Mouse (Mus musculus) intestine, embryonic 14.5 days (tissue): Measurements from ENCODE around the gene Aym1. TPM values are rescaled to one million over a fixed set of nuclear protein-coding genes. Genes with fewer than 3 reads are reported as not detected.
"Not testable (repeated sequence)": the region's sequence is repeated elsewhere in the genome, so short reads cannot be mapped to it uniquely, and the experiment has no call there.

Experiments used
- ATAC-seq: fragments of 200-750 bp; cut with Nextera tagmentation; replicated peaks from 2 replicates; pipeline ENCODE4 v1.8.0; 2017; ENCODE audit warnings: low read depth, moderate number of reproducible peaks, moderate TSS enrichment, moderate library complexity; ENCODE audit not compliant: low FRiP score, low TSS enrichment
- DNase-seq: peaks from one replicate; pipeline ENCODE4 v3.0.0-alpha.2; 2018; ENCODE audit warnings: low spot score
- H3K27ac ChIP-seq: fragments of 300-500 bp; sonication (generic); 2 replicates; pipeline ENCODE4 v1.5.1; 2014; ENCODE audit warnings: low read depth, mild to moderate bottlenecking, control low read depth
- H3K27me3 ChIP-seq: fragments of 300-500 bp; sonication (generic); replicated peaks from 2 replicates; pipeline ENCODE4 v1.6.1; 2014; ENCODE audit warnings: low read length, control low read depth; ENCODE audit not compliant: control insufficient read depth, insufficient read depth
- H3K36me3 ChIP-seq: fragments of 300-500 bp; sonication (generic); 2 replicates; pipeline ENCODE4 v1.6.1; 2014; ENCODE audit warnings: low read length, control low read depth; ENCODE audit not compliant: control insufficient read depth, insufficient read depth
- H3K4me1 ChIP-seq: fragments of 300-500 bp; sonication (generic); replicated peaks from 2 replicates; pipeline ENCODE4 v1.6.1; 2014; ENCODE audit warnings: low read length, control low read depth, mixed read lengths; ENCODE audit not compliant: control insufficient read depth, insufficient read depth
- H3K4me2 ChIP-seq: fragments of 300-500 bp; sonication (generic); 2 replicates; pipeline ENCODE4 v1.6.1; 2014; ENCODE audit warnings: low read length
- H3K4me3 ChIP-seq: fragments of 300-500 bp; sonication (generic); 2 replicates; pipeline ENCODE4 v1.5.1; 2014; ENCODE audit warnings: low read depth, low read length, control low read depth, mixed read lengths
- H3K9ac ChIP-seq: fragments of 300-500 bp; sonication (generic); 2 replicates; pipeline ENCODE4 v1.6.1; 2014; ENCODE audit warnings: mild to moderate bottlenecking, low read length
- H3K9me3 ChIP-seq: fragments of 300-500 bp; sonication (generic); 2 replicates; pipeline ENCODE4 v1.6.1; 2016; ENCODE audit warnings: low read length, control low read depth; ENCODE audit not compliant: control insufficient read depth
- WGBS: fragments of 180-500 bp; shearing (Covaris S2); extraction: QIAGEN DNeasy Blood & Tissue Kit; methylation state at CpG from one replicate; pipeline ENCODE4 v1.1.7; 2014; 5-methylcytosine and 5-hydroxymethylcytosine counted together
- polyA plus RNA-seq: library from polyadenylated mRNA; unstranded; fragments of >200 nt; fragmentation: Nextera tagmentation; extraction: Ambion mirVana; gene quantifications from 2 replicates; pipeline ENCODE4 v1.2.1, GENCODE M21; 2014

The Aym1 gene
- polyA plus RNA-seq, 1 experiment from 2014 or later, result not detected

GRCm38 (mm10) chr5:113362258-113362996 is 5.3 kb downstream of the Aym1 start:
- H3K36me3 ChIP-seq, result no peaks in the 10 kb centered on the region
- no peak overlapping the region for H3K4me3 ChIP-seq
- H3K27me3 ChIP-seq, result no peaks in the 10 kb centered on the region; the same call in 1 of the 2 replicates
- 0 out of 2 replicates have a peak, but pooled peaks cover 3% of the 10 kb centered on the region for H3K4me1 ChIP-seq
- WGBS, result 71% methylated on average over 9 of the region's 9 CpGs
- no peak for DNase-seq
- no peak for ATAC-seq
- no peak overlapping the region for H3K9ac ChIP-seq
- H3K27ac ChIP-seq, result no peak overlapping the region
- H3K4me2 ChIP-seq, result no peak overlapping the region
- no peaks in the 10 kb centered on the region for H3K9me3 ChIP-seq

GRCm38 (mm10) chr5:113363177-113363576 is 6.1 kb downstream of the Aym1 start:
- Histone ChIP-seq H3K4me3 (no peak overlapping the region), H3K27me3 (no peaks in the 10 kb centered on the region; the same call in 1 of the 2 replicates), H3K27ac (no peak overlapping the region), H3K9me3 (no peaks in the 10 kb centered on the region), H3K4me1 (0 out of 2 replicates have a peak, but pooled peaks cover 3% of the 10 kb centered on the region), H3K9ac (no peak overlapping the region), H3K36me3 (no peaks in the 10 kb centered on the region), H3K4me2 (no peak overlapping the region)
- ATAC-seq (no peak), DNase-seq (no peak)
- WGBS, result 89% methylated on average over 8 of the region's 8 CpGs

GRCm38 (mm10) chr5:113365921-113366320 is 8.8 kb downstream of the Aym1 start:
- Histone ChIP-seq H3K4me3 (no peak overlapping the region), H3K36me3 (no peaks in the 10 kb centered on the region), H3K9ac (no peak overlapping the region), H3K9me3 (no peaks in the 10 kb centered on the region), H3K27ac (no peak overlapping the region), H3K4me2 (no peak overlapping the region), H3K27me3 (no peaks in the 10 kb centered on the region; the same call in 1 of the 2 replicates), H3K4me1 (no peaks in the 10 kb centered on the region)
- WGBS, result 5% methylated on average over 20 of the region's 20 CpGs
- peak; percentile 94 for DNase-seq
- no peak for ATAC-seq

GRCm38 (mm10) chr5:113367726-113368125 is 10.6 kb downstream of the Aym1 start:
- ATAC-seq, result not testable (repeated sequence)

GRCm38 (mm10) chr5:113369262-113369868 is 12.3 kb downstream of the Aym1 start:
- 69% methylated on average over 17 of the region's 17 CpGs for WGBS
- Histone ChIP-seq H3K4me1 (no peaks in the 10 kb centered on the region; the same call in 1 of the 2 replicates), H3K27me3 (peaks cover 4% of the 10 kb centered on the region; the same call in 1 of the 2 replicates), H3K4me2 (no peak overlapping the region), H3K36me3 (no peaks in the 10 kb centered on the region), H3K27ac (no peak overlapping the region), H3K9ac (no peak overlapping the region), H3K9me3 (no peaks in the 10 kb centered on the region), H3K4me3 (no peak overlapping the region)
- DNase-seq (no peak), ATAC-seq (no peak)

More at GRCm38 (mm10) chr5:113367726-113368125, 10.6 kb downstream of the Aym1 start:
- H3K4me3 ChIP-seq, H3K4me2 ChIP-seq, H3K27me3 ChIP-seq, DNase-seq, H3K9ac ChIP-seq, H3K9me3 ChIP-seq, H3K36me3 ChIP-seq, H3K4me1 ChIP-seq, H3K27ac ChIP-seq: not testable (repeated sequence)

- H3K9me3 ChIP-seq, result no peaks in the 10 kb centered on the region
- no peak overlapping the region for H3K4me3 ChIP-seq
- 81% methylated on average over 4 of the region's 4 CpGs for WGBS
Measured at GRCm38 (mm10) chr5:113372449-113372848, 15.4 kb downstream of the Aym1 start.

GRCm38 (mm10) chr5:113372995-113373950 is 16.2 kb downstream of the Aym1 start:
- Histone ChIP-seq H3K36me3 (no peaks in the 10 kb centered on the region), H3K27ac (no peak overlapping the region), H3K9ac (no peak overlapping the region), H3K9me3 (no peaks in the 10 kb centered on the region), H3K4me3 (no peak overlapping the region), H3K27me3 (0 out of 2 replicates have a peak, but pooled peaks cover 4% of the 10 kb centered on the region), H3K4me2 (peak overlapping the region; percentile 45), H3K4me1 (no peaks in the 10 kb centered on the region; the same call in 1 of the 2 replicates)
- DNase-seq (peak; percentile 88), ATAC-seq (no peak)
- WGBS, result 5% methylated on average over 33 of the region's 33 CpGs

More at GRCm38 (mm10) chr5:113372449-113372848, 15.4 kb downstream of the Aym1 start:
- Histone ChIP-seq H3K4me1 (no peaks in the 10 kb centered on the region; the same call in 1 of the 2 replicates), H3K9ac (no peak overlapping the region), H3K27me3 (0 out of 2 replicates have a peak, but pooled peaks cover 4% of the 10 kb centered on the region), H3K27ac (no peak overlapping the region), H3K36me3 (no peaks in the 10 kb centered on the region), H3K4me2 (no peak overlapping the region)
- no peak for ATAC-seq
- DNase-seq, result no peak

GRCm38 (mm10) chr5:113374290-113374689 is 17.2 kb downstream of the Aym1 start:
- Histone ChIP-seq H3K4me3 (no peak overlapping the region), H3K36me3 (no peaks in the 10 kb centered on the region), H3K27me3 (0 out of 2 replicates have a peak, but pooled peaks cover 4% of the 10 kb centered on the region), H3K27ac (no peak overlapping the region), H3K9me3 (no peaks in the 10 kb centered on the region), H3K4me2 (no peak overlapping the region), H3K4me1 (no peaks in the 10 kb centered on the region; the same call in 1 of the 2 replicates), H3K9ac (no peak overlapping the region)
- WGBS, result 51% methylated on average over 10 of the region's 10 CpGs
- no peak for ATAC-seq
- no peak for DNase-seq
